Mouse (Mus musculus) lung, postnatal 0 days (tissue): ENCODE measurements around the gene Pira2.
"Not testable (repeated sequence)": the region's sequence is repeated elsewhere in the genome, so short reads cannot be mapped to it uniquely, and the experiment has no call there.

Source experiments
- CTCF ChIP-seq: IDR thresholded peaks from 2 replicates; pipeline ENCODE4 v1.5.1; 2016; ENCODE audit warnings: antibody characterized with exemption, mild to moderate bottlenecking
- EP300 ChIP-seq: IDR thresholded peaks from 2 replicates; pipeline ENCODE4 v1.6.1; 2016; ENCODE audit warnings: antibody characterized with exemption, mild to moderate bottlenecking, control low read depth

DNA sequence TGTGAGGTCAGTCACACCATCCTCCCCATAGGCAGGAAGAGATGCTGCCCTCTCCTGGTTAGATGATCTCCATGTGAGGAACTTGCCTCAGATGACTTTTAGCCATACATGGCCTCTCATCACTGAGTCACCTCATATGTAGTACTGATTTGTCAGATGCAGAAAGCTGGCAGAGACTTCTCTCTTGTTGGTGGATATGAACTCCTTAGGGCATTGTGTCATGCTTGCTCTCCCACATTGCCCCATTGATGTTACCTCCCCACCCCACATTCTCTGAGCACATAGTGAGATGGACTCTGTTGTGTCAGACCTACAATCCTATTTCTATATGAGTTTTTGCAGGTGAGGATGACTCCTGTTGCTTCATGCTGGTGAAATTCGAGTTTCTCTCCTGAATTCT is 30.2 kb upstream of the Pira2 start:
- TF ChIP-seq CTCF, EP300: not testable (repeated sequence)
